Mouse (Mus musculus) lung, postnatal 0 days (tissue): ENCODE measurements around the gene Neurl4. TPM values are rescaled to one million over a fixed set of nuclear protein-coding genes. Genes with fewer than 3 reads are reported as not detected.

Experiments used
- ATAC-seq: fragments of 200-750 bp; cut with Nextera tagmentation; 2 replicates; pipeline ENCODE4 v1.8.0; 2017; ENCODE audit warnings: moderate library complexity
- DNase-seq: peaks from one replicate; pipeline ENCODE4 v3.0.0-alpha.2; 2016; ENCODE audit warnings: low spot score
- H3K27ac ChIP-seq: fragments of 300-500 bp; sonication (generic); 2 replicates; pipeline ENCODE4 v1.5.1; 2014; ENCODE audit warnings: antibody characterized with exemption, mild to moderate bottlenecking, low read length, mixed read lengths
- H3K27me3 ChIP-seq: fragments of 300-500 bp; sonication (generic); replicated peaks from 2 replicates; pipeline ENCODE4 v1.6.1; 2014; ENCODE audit warnings: low read length, mixed read lengths; ENCODE audit not compliant: insufficient read depth
- H3K36me3 ChIP-seq: fragments of 300-500 bp; sonication (generic); 2 replicates; pipeline ENCODE4 v1.6.1; 2014; ENCODE audit warnings: low read length, mixed read lengths; ENCODE audit not compliant: insufficient read depth
- H3K4me1 ChIP-seq: fragments of 300-500 bp; sonication (generic); 2 replicates; pipeline ENCODE4 v1.6.1; 2014; ENCODE audit warnings: antibody characterized with exemption, low read depth, low read length, mixed read lengths; ENCODE audit not compliant: insufficient read depth
- H3K4me2 ChIP-seq: fragments of 300-500 bp; sonication (generic); replicated peaks from 2 replicates; pipeline ENCODE4 v1.6.1; 2014; ENCODE audit warnings: low read depth, mild to moderate bottlenecking, low read length, moderate library complexity, mixed read lengths
- H3K4me3 ChIP-seq: fragments of 300-500 bp; sonication (generic); 2 replicates; pipeline ENCODE4 v1.5.1; 2014; ENCODE audit warnings: low read depth, low read length
- H3K9ac ChIP-seq: fragments of 300-500 bp; sonication (generic); replicated peaks from 2 replicates; pipeline ENCODE4 v1.6.1; 2014; ENCODE audit warnings: low read depth, mild to moderate bottlenecking
- H3K9me3 ChIP-seq: fragments of 300-500 bp; sonication (generic); 2 replicates; pipeline ENCODE4 v1.6.1; 2016; ENCODE audit warnings: low read length, mixed read lengths
- CTCF ChIP-seq: IDR thresholded peaks from 2 replicates; pipeline ENCODE4 v1.5.1; 2016; ENCODE audit warnings: antibody characterized with exemption, mild to moderate bottlenecking
- EP300 ChIP-seq: IDR thresholded peaks from 2 replicates; pipeline ENCODE4 v1.6.1; 2016; ENCODE audit warnings: antibody characterized with exemption, mild to moderate bottlenecking, control low read depth
- WGBS: fragments of 180-500 bp; shearing (Covaris S2); extraction: QIAGEN DNeasy Blood & Tissue Kit; methylation state at CpG from one replicate; pipeline ENCODE4 v1.1.7; 2014; 5-methylcytosine and 5-hydroxymethylcytosine counted together
- polyA plus RNA-seq: library from polyadenylated mRNA; unstranded; fragments of >200 nt; fragmentation: Nextera tagmentation; extraction: Ambion mirVana; gene quantifications from 2 replicates; pipeline ENCODE4 v1.2.1, GENCODE M21; 2015

Gene Neurl4
- polyA plus RNA-seq, 1 experiment from 2014 or later: 3.9 TPM

- Histone ChIP-seq H3K9me3 (no peaks in the 10 kb centered on the region), H3K27ac (no peak overlapping the region), H3K27me3 (no peaks in the 10 kb centered on the region), H3K36me3 (peaks cover 56% of the 10 kb centered on the region), H3K9ac (no peak overlapping the region), H3K4me3 (no peak overlapping the region), H3K4me1 (peaks cover 9% of the 10 kb centered on the region; the same call in 1 of the 2 replicates), H3K4me2 (no peak overlapping the region)
- no peak for TF ChIP-seq EP300
- TF ChIP-seq CTCF: no peak
- 87% methylated on average over 17 of the region's 17 CpGs for WGBS
- ATAC-seq: no peak
- no peak for DNase-seq
These were observed 10.1 kb downstream of the Neurl4 start for GRCm38 (mm10) chr11:69910781-69911560.

- DNase-seq (no peak), ATAC-seq (no peak)
- Histone ChIP-seq H3K27ac (no peak overlapping the region), H3K4me1 (peaks cover 9% of the 10 kb centered on the region; the same call in 1 of the 2 replicates), H3K4me3 (no peak overlapping the region), H3K9ac (no peak overlapping the region), H3K9me3 (no peaks in the 10 kb centered on the region), H3K36me3 (peaks cover 55% of the 10 kb centered on the region), H3K27me3 (no peaks in the 10 kb centered on the region), H3K4me2 (no peak overlapping the region)
- TF ChIP-seq EP300 (no peak), CTCF (no peak)
- 85% methylated on average over 5 of the region's 6 CpGs for WGBS
These were observed 10.8 kb downstream of the Neurl4 start for GRCm38 (mm10) chr11:69911701-69912100.

- WGBS: 52% methylated on average over 15 of the region's 15 CpGs
- H3K36me3 ChIP-seq: peaks cover 55% of the 10 kb centered on the region
These were observed 12.1 kb downstream of the Neurl4 start for GRCm38 (mm10) chr11:69912716-69913530.

GRCm38 (mm10) chr11:69913554-69914371, 12.9 kb downstream of the Neurl4 start, which contains the start of gene Gps2:
TSS of gene Gps2 (plus strand) at chr11:69913888.
- peak within 1 kb of the TSS; percentile 90 for H3K9ac ChIP-seq
- peak; percentile 87 for ATAC-seq
- H3K4me3 ChIP-seq: peak within 1 kb of the TSS; percentile 70
- no peaks in the 10 kb centered on the region for H3K9me3 ChIP-seq
- no peaks in the 10 kb centered on the region for H3K27me3 ChIP-seq
- H3K36me3 ChIP-seq: peaks cover 55% of the 10 kb centered on the region
- peaks cover 10% of the 10 kb centered on the region; the same call in 1 of the 2 replicates for H3K4me1 ChIP-seq
- H3K27ac ChIP-seq: peak within 1 kb of the TSS; percentile 86
- WGBS: 1% methylated on average over 60 of the region's 61 CpGs
- TF ChIP-seq CTCF (no peak), EP300 (peak; percentile 78)
- peak within 1 kb of the TSS; percentile 98 for H3K4me2 ChIP-seq
- peak; percentile 98 for DNase-seq

More at GRCm38 (mm10) chr11:69912716-69913530, 12.1 kb downstream of the Neurl4 start:
- Histone ChIP-seq H3K9me3 (no peaks in the 10 kb centered on the region), H3K4me3 (no peak overlapping the region; the same call in 1 of the 2 replicates), H3K27ac (peak overlapping the region; percentile 86), H3K9ac (no peak overlapping the region), H3K4me1 (peaks cover 9% of the 10 kb centered on the region; the same call in 1 of the 2 replicates), H3K27me3 (no peaks in the 10 kb centered on the region), H3K4me2 (peak overlapping the region; percentile 98)
- ATAC-seq (peak; percentile 83), DNase-seq (peak; percentile 87)
- no peak for TF ChIP-seq CTCF
- TF ChIP-seq EP300: 0 out of 2 replicates have a peak, but pooled peaks have one; percentile 62

- peak overlapping the region; percentile 98 for H3K4me2 ChIP-seq
- peak overlapping the region; percentile 90 for H3K9ac ChIP-seq
- H3K36me3 ChIP-seq: peaks cover 52% of the 10 kb centered on the region
- peak; percentile 41 for DNase-seq
- no peak for TF ChIP-seq CTCF
- TF ChIP-seq EP300: no peak
- peak overlapping the region; percentile 86 for H3K27ac ChIP-seq
- H3K9me3 ChIP-seq: no peaks in the 10 kb centered on the region
- H3K4me1 ChIP-seq: peaks cover 15% of the 10 kb centered on the region; the same call in 1 of the 2 replicates
- H3K4me3 ChIP-seq: peak overlapping the region; percentile 70
- no peak for ATAC-seq
- 5% methylated on average over 17 of the region's 17 CpGs for WGBS
- H3K27me3 ChIP-seq: no peaks in the 10 kb centered on the region
These were observed 13.5 kb downstream of the Neurl4 start for GRCm38 (mm10) chr11:69914372-69914764.
